Mouse (Mus musculus) lung, postnatal 14 days (tissue): ENCODE measurements at regions not wholly inside any gene's neighbourhood (a gene's known extent, or its start where the extent isn't known, plus 50 kb on each side); places are given as distances from the start of the nearest gene placed in this dataset.

ENCODE experiments used
- DNase-seq: peaks from one replicate; pipeline ENCODE4 v3.0.0; 2021

DNA sequence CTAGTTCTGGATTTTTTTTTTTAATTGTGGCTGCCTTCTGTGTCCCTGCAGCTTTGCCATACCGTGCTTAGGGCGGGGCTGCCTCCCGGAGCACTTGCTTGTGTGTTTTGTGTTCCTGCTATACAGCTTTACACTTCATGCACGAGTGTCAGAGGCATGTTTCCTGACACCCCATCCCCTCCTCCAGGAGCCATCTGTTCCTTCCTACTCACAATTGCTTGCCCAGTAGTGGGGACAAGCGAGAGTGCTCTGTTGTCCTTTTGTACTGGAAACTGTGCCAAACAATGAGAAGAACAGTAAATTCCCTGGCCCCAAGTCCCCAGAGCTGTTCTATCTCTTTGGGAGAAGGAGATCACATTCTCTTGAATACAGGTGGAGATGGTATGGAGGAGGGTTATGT lies 53.5 kb downstream of the Csf2 start:
- DNase-seq, result no peak

DNA sequence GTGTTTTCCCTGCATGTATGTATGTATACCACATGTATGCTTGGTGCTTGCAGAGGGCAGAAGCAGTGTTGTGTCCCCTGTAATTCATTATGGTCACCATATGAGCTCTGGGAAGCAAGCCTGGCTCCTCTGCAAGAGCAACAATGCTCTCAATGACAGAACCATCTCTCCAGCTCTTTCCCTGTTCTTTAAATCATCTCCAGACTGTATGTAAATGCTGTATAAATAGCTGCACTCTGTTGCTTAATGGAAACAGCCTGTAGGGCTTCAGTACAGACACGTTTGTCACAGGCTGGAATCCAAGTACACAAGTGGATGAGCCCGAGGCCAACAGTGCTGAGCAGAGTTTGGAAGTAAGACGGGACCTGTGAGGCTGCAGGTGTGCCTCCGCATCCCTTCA lies 54.7 kb downstream of the Csf2 start:
- DNase-seq, result no peak

DNA sequence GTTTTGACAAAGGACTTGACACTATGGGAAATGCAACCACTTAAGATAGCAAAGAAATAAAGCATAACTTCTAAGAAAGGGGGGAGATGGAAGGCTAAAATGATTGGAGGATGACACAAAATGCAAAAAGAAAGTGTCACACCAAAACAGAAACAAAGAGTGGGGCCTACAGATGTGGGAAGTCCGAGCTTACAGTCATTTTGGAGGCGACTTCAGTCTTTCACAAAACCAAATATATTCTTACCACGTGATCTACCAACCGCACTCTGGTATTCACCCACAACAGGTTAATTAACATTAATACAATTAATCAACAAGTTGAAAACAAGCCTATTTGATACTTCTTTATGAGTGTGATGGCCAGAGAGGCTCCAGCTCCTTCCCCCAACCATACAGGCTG lies 57.2 kb downstream of the Csf2 start:
- no peak for DNase-seq

DNA sequence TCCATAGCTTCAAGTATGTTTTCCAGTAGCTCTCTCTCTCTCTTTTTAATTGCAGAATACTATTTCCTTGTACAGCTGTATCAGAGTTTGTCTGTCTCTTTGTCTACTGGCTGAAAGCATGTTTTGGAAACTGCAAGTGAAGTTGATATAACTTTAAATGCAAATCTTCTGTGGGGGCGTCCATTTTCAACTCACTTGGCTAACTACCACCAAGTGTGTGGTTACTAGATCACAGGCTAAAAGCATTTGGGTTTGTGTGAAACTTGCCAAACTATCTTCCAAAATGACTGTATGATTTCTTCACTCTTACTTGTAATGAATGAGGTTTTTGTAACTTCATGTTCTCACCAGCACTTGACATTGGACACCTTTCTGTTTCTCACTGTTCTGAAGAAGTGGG lies 61.6 kb downstream of the Csf2 start:
- no peak for DNase-seq

DNA sequence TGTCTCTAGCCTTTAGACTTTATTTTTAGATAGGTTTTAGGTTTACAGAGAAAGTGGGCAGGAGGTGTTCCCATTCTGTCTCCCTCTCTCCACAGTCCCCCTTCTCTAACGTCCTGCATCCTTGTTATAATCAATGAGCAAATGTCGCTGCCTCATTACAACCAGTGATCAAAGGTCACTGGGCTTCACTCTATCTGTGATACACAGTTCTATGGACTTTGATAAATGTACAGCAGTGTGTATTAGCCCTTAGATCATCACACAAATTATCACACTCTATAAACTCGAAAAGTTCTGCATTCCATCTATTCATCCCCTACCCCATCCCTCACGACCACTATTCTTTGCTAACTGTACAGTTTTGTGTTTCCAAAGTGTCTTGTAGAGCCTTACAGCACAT lies 62.1 kb downstream of the Csf2 start:
- DNase-seq, result no peak

DNA sequence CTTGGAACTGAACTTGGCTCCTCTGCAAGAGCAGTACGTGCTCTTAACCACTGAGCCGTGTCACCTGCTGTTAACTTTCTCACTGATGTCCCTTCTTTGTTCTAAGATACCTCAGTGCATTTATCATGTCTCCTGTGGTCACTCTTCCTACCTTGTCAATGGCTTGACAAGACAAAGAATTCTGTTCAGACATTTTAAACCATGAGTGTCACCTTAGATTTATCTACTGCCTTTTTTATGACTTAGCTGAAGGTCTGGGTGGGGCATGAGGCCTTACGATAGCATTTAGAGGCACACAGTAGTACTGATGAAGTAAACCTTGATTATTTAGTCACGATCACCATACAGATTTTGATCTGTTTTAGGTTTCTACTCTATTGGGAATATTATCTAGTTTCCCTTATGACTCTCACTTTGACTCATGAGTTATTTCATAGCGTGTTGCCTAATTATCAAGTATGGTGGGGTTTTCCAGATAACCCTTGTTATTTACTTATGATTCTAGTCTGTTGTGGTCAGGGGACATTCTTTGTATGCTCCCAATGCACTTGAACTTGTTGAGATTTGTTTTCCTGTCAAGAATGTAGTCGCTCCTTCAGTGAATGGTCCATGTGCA lies 63.6 kb downstream of the Csf2 start:
- no peak for DNase-seq

DNA sequence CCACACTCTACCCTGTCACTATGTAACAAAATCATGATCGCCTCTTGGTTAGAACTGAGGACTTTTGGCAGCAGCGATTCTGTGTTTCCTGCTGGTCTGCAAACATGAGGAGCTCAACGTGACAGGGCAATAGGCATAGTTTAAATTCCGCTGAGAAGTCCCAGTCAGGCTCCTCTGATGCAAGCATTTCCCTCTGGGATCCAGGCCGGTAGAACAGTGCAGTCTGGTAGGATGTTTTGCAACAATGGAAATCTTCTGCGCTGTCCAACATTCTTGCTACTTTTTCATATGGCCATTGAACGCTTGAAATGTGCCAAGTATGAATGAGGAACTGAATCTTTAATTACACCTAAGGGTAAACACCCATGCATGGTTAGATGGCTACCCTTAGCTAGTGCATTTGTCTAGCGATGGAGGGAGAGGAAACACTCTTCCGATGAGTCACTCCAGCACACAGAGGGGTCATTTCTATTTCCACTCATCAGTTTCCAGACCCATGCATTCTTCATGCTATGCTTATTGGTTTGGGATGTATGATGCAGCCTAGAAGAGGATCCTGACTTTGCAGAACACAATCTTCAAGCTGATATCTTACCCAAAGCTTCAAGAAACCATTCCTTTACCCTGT lies 67.7 kb downstream of the Csf2 start:
- peak; percentile 44 for DNase-seq
